Mouse (Mus musculus) E14TG2a.4 (cell line): ENCODE results near the gene Gmfg.

ENCODE experiments used
- H3K27me3 ChIP-seq: 2 replicates; pipeline ENCODE4 v1.6.1; 2014; ENCODE audit warnings: low read length, control low read depth; ENCODE audit not compliant: insufficient read depth
- H3K36me3 ChIP-seq: 2 replicates; pipeline ENCODE4 v1.6.1; 2014; ENCODE audit warnings: low read length, control low read depth; ENCODE audit not compliant: insufficient read depth
- H3K4me1 ChIP-seq: replicated peaks from 2 replicates; pipeline ENCODE4 v1.6.1; 2014; ENCODE audit warnings: low read depth, low read length, control low read depth
- H3K4me3 ChIP-seq: replicated peaks from 2 replicates; pipeline ENCODE4 v1.5.1; 2014; ENCODE audit warnings: mild to moderate bottlenecking, low read length
- H3K9me3 ChIP-seq: 2 replicates; pipeline ENCODE4 v1.6.1; 2014; ENCODE audit warnings: low read length, control low read depth
- CTCF ChIP-seq: conservative IDR thresholded peaks from 2 replicates; pipeline ENCODE4 v1.5.1; 2014; ENCODE audit warnings: low read length
- NANOG ChIP-seq: IDR thresholded peaks from 2 replicates; pipeline ENCODE4 v1.6.1; 2014; ENCODE audit warnings: borderline replicate concordance, low read length, mixed read lengths
- POU5F1 ChIP-seq: IDR thresholded peaks from 2 replicates; pipeline ENCODE4 v1.6.1; 2014; ENCODE audit warnings: low read length, borderline replicate concordance

The Gmfg gene

GRCm38 (mm10) chr7:28484192-28484591, 46.9 kb downstream of the Gmfg start:
- no peaks in the 10 kb centered on the region for H3K9me3 ChIP-seq

DNA sequence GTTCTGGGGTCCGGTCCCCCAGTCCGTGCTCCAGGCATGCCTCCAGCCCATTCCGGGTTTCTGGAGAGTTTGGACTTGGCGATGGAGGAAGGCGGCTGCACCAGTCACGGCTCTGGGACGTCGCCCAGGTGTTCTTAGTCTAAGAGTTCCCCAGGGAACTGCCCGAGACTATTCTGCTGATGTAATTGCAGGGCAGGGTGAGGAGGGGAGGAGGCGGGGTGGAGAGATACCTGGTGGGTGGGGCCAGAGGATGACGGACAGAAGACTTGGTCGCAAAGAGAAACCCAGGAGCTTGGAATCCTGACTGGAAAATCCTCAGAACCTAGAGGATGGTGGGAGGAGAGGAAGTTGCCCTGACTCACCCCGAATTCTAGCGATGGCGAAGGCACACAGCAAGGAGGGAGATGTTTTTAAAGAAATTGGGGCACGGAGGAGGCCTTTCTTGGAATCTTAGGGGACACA, 50.8 kb downstream of the Gmfg start:
- no peaks in the 10 kb centered on the region for H3K36me3 ChIP-seq
- H3K4me3 ChIP-seq: peak overlapping the region; percentile 74
- H3K27me3 ChIP-seq: no peaks in the 10 kb centered on the region
- no peaks in the 10 kb centered on the region for H3K9me3 ChIP-seq
- no peak for TF ChIP-seq POU5F1
- TF ChIP-seq CTCF: no peak
- TF ChIP-seq NANOG: no peak
- peaks cover 68% of the 10 kb centered on the region for H3K4me1 ChIP-seq

More at GRCm38 (mm10) chr7:28484192-28484591, 46.9 kb downstream of the Gmfg start:
- peaks cover 67% of the 10 kb centered on the region for H3K4me1 ChIP-seq
- no peaks in the 10 kb centered on the region for H3K36me3 ChIP-seq
- H3K4me3 ChIP-seq: no peak overlapping the region
- no peak for TF ChIP-seq NANOG
- TF ChIP-seq CTCF: no peak
- no peak for TF ChIP-seq POU5F1
- H3K27me3 ChIP-seq: no peaks in the 10 kb centered on the region

DNA sequence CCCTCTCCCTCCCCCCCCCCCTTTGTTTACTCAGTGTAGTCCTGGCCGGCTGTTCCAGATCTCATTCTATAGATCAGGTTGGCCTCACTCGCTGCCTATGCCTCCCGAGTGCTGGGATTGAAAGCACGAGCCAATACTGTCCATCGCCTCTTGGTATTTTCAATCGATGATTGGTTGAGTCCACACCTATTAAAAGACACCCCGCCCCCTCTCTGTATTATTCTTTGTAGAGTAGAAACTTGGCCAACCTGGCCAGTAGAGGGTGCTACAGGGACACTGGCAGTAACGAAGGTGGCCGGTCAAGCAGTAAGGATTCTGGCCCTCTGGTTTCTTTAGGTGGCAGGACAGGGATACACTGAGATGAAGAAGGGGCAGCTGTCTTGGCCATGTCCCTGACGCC, 53.2 kb downstream of the Gmfg start:
- Histone ChIP-seq H3K27me3 (no peaks in the 10 kb centered on the region), H3K4me1 (peaks cover 56% of the 10 kb centered on the region), H3K4me3 (peak overlapping the region; percentile 78), H3K9me3 (no peaks in the 10 kb centered on the region), H3K36me3 (no peaks in the 10 kb centered on the region)
- TF ChIP-seq POU5F1 (no peak), NANOG (no peak), CTCF (peak; percentile 86)

GRCm38 (mm10) chr7:28490903-28491302, 53.7 kb downstream of the Gmfg start:
- peak overlapping the region; percentile 78 for H3K4me3 ChIP-seq
- TF ChIP-seq CTCF: no peak
- no peak for TF ChIP-seq NANOG
- TF ChIP-seq POU5F1: no peak
- H3K36me3 ChIP-seq: no peaks in the 10 kb centered on the region
- peaks cover 58% of the 10 kb centered on the region for H3K4me1 ChIP-seq
- no peaks in the 10 kb centered on the region for H3K27me3 ChIP-seq
- H3K9me3 ChIP-seq: no peaks in the 10 kb centered on the region

GRCm38 (mm10) chr7:28492310-28492709, 55.1 kb downstream of the Gmfg start:
- Histone ChIP-seq H3K9me3 (no peaks in the 10 kb centered on the region), H3K4me1 (peaks cover 70% of the 10 kb centered on the region), H3K27me3 (no peaks in the 10 kb centered on the region), H3K36me3 (no peaks in the 10 kb centered on the region), H3K4me3 (peak overlapping the region; percentile 57)
- TF ChIP-seq CTCF (no peak), POU5F1 (no peak)

DNA sequence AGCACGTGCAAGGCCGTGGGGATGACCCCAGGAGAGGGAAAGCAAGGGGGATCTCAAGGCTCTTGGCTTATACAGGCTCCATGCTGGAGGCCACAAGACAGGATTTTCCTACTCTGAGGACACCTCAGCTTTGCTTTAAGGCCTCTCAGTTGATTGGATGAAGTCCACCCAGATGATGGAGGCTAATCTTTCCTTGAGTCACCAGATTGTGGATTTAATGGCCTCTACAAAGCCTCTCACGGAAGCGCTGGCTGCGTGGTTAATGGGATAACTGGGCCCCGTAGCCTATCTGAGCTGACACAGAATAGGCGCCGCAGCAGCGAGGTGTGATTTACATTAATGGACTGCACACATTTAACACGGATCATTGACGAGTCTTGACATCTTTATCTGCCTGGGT, 58.2 kb downstream of the Gmfg start:
- H3K27me3 ChIP-seq: no peaks in the 10 kb centered on the region
- no peaks in the 10 kb centered on the region for H3K36me3 ChIP-seq
- TF ChIP-seq CTCF (no peak), POU5F1 (no peak), NANOG (no peak)
- H3K4me3 ChIP-seq: no peak overlapping the region
- peaks cover 43% of the 10 kb centered on the region for H3K4me1 ChIP-seq
- no peaks in the 10 kb centered on the region for H3K9me3 ChIP-seq
